Mouse (Mus musculus) heart, adult 2 months (tissue): ENCODE measurements at regions not wholly inside any gene's neighbourhood (a gene's known extent, or its start where the extent isn't known, plus 50 kb on each side); places are given as distances from the start of the nearest gene placed in this dataset.

Experiments
- CTCF ChIP-seq: fragments of 200-600 bp; IDR thresholded peaks from 2 replicates; pipeline ENCODE4 v1.8.1; 2022; ENCODE audit warnings: antibody characterized with exemption, mild to moderate bottlenecking, moderate library complexity
- POLR2A ChIP-seq: fragments of 200-500 bp; IDR thresholded peaks from 2 replicates; pipeline ENCODE4 v1.6.1; 2011; ENCODE audit warnings: mild to moderate bottlenecking, low read depth, low read length, control low read depth; ENCODE audit not compliant: insufficient read depth

GRCm38 (mm10) chr2:73037266-73038046, 50.9 kb upstream of the Gm11084 start:
- TF ChIP-seq CTCF (no peak), POLR2A (no peak)
